Mouse (Mus musculus): Measurements from ENCODE around the gene Dcun1d1.

DNA sequence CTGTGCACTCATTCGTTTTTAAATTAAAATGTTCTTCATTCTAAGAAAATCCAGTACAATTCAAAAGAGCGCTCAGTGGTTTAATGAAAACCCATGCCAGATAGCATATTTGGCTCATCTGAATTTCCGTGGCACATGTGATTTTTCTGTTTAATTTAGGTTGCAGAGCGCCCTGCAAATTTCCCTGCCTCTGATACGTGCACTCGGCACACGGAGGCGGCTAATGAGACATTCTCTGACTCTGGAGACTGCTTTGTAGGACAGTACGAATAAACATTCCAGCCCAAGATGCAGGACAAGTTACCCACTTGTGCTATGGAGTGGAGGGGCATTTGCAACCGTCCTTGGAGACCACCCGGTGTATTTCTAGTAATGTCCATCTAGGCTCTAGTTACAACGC lies 33.9 kb upstream of the Dcun1d1 start:
- TF ChIP-seq CTCF (IDR thresholded peaks at IDR 0.05; ENCODE audit: low read depth) (no peak), EP300 (optimal IDR thresholded peaks at IDR 0.05) (no peak)

All from stomach, postnatal 0 days (tissue).